Mouse (Mus musculus) gastrocnemius, adult 2 months (tissue): ENCODE measurements around the gene Med26. TPM values are rescaled to one million over a fixed set of nuclear protein-coding genes. Genes with fewer than 3 reads are reported as not detected.

Experiments used
- DNase-seq: peaks from one replicate; pipeline ENCODE4 v3.0.0; 2022
- H3K27ac ChIP-seq: fragments of 200-600 bp; 2 replicates; pipeline ENCODE4 v1.8.1; 2022; ENCODE audit warnings: mild to moderate bottlenecking
- H3K4me3 ChIP-seq: fragments of 200-600 bp; 2 replicates; pipeline ENCODE4 v1.8.1; 2022; ENCODE audit warnings: mild to moderate bottlenecking, moderate library complexity
- CTCF ChIP-seq: fragments of 200-600 bp; IDR thresholded peaks from 2 replicates; pipeline ENCODE4 v1.8.1; 2022; ENCODE audit warnings: antibody characterized with exemption, mild to moderate bottlenecking, moderate library complexity
- intact Hi-C: fragments of 180-260 bp; cut with DNase I; formaldehyde crosslinking; loops from one replicate; pipeline ENCODE4 v1.15.1; 2025
- long read RNA-seq, 2 experiments: library from polyadenylated mRNA; stranded (forward); transcript quantifications; one replicate each; pipeline ENCODE4 v2.0.0; 2021
- total RNA-seq, 2 experiments: library from RNA; stranded (reverse); gene quantifications; 2 replicates each; pipeline ENCODE4 v1.2.3; 2021

Med26 gene
- total RNA-seq: 10 to 100 TPM in 1 of 2 experiments, 1 to 10 TPM in 1; 7.0 to 17.2 TPM
- long read RNA-seq, experiment 1, transcript Med26-201 (3 exons, 2,997 nt): major isoform, 5 of 27 reads
- long read RNA-seq, experiment 1, partial matches to known transcripts: 1 of 27 reads
- long read RNA-seq, experiment 1, other reads (novel, unspliced or antisense): 21 of 27 reads
- long read RNA-seq, experiment 2, partial matches to known transcripts: 0 of 10 reads
- long read RNA-seq, experiment 2, other reads (novel, unspliced or antisense): 7 of 10 reads

DNA sequence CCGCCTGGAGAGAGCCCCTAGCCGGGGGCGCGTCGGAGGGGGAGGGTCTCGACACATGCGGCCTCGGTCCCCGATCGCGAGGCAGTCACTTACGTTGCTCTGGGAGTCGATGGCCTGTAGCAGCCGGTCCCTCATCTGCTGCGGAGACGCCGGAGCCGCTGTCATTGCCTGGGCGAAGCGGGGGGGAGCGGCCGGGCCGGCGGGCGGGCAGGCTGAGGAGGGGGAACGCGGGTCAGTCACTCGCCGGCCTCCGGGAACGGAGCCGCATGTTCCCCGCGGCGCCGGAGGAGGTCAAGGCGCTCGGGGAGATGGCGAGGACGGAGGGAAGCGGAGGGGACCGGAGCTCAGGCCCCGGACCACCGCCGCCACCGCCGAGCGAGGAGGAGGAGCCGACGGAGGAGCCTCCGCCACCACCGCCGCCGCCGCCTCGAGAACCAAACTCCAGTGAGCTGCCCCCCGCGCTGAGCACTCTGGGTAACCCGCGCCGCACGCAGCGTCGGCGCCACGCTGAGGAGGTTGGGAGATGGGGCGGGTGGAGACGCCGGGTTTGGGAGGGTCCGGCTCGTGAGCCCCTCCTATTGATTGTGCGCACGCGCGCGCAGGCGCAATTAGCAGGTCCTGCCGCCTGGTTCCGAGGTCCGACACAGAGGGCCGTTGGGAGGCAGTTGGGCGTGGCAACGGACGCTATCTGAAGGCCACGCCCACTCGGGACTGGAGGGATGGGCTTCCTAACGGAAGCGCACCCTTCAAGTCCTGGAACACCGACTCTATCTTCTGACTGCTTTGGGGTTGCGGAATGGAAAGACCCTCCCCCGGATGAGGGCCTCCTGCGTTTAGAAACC, at the start of gene Med26:
Med26 (minus strand) TSS at position 469 of the 842 bp plus-strand sequence.
- TF ChIP-seq CTCF: no peak
- Histone ChIP-seq H3K4me3 (peak within 1 kb of the TSS; percentile 91), H3K27ac (peak within 1 kb of the TSS; percentile 92)
- peak; percentile 99 for DNase-seq
- intact Hi-C loops: loop anchor here (2.0 to 5.0 kb wide), 3 partner anchors 21 to 126 kb away; partner anchors contain the start of genes Eps15l1 and Slc35e1

DNA sequence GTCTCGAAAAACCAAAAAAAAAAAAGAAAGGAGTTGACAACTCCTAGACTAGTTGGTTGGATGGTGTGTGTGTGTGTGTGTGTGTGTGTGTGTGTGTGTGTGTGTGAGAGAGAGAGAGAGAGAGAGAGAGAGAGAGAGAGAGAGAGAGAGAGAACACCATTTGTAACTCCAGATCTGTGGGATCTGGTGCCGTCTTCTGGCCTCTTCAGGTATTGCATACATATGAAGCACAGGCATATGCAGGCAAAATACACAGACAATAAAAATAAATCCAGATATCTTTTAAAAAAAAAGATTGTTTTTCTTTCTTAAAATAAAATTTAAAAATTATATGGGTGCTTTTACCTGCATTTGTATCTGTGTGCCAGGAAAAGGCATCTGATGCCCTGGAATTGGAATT, 42.1 kb upstream of the Med26 start:
- peak; percentile 67 for TF ChIP-seq CTCF

DNA sequence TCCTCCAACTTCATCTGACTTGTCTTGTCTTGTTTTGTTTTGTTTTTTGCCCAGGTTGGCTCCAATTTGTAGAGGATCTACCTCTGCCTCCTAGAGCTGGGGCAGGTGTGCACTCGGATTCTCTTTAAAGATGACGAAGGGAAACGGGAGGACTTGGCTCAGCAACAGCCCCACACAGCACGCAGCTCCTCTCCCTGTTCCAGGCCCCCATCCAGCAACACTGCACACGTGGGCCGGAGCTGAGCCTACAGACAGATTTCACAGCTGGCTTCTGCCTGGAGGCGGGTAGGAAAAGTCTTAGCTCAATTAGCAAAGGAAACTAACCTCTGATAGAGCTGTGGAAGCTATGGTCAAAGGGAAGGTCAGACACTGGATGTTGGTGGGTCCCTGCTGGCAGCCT, 41.2 kb upstream of the Med26 start:
- no peak for TF ChIP-seq CTCF
- peak overlapping the region; percentile 50 for H3K4me3 ChIP-seq
- intact Hi-C loops: no loop called here
- peak; percentile 88 for DNase-seq
- H3K27ac ChIP-seq: peak overlapping the region; percentile 99

More for the DNA sequence above, 42.1 kb upstream of the Med26 start:
- Histone ChIP-seq H3K4me3 (peak overlapping the region; percentile 50; the same call in 1 of the 2 replicates), H3K27ac (peak overlapping the region; percentile 99)
- intact Hi-C loops: no loop called here
- DNase-seq: no peak

DNA sequence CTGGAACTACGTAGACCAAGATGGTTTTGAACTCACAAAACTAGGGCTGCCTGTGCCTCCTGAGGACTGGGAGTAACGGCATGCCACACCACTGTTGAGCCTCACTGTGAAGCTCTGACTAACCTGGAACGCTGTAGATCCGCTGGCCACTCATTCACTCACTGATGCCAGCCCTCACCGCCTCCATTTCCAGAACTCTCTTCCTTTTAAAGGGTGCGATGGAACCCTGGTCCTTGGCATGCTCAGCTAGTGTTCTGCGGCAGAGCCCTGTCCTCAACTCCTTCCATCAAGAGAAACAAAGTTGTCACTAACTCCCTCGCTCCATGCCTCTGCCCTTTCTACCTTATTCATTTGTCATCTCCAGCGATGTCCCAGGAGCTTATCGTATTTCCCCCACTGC, 40.8 kb upstream of the Med26 start:
- no peak for TF ChIP-seq CTCF
- Histone ChIP-seq H3K27ac (peak overlapping the region; percentile 99), H3K4me3 (peak overlapping the region; percentile 50)
- intact Hi-C loops: no loop called here
- DNase-seq: peak; percentile 56

DNA sequence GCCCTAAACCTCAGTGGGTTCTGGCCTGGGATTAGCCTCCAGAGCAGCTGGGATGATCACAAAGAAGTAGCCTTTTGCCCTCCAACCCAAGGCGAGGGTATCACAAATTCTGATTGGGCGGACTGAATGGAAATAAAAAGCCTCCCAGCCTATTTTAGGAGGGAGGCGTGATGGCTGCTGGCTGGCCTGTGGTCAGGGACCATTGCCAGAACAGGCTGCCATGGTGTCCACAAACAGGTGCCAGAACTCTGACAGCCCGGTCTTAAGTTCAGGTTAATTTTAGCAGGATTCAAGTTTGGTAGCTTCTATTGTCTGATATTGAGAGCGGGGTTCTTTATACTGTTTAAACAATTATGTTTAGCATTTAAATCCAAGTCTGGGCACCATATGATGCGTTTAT, 39.7 kb upstream of the Med26 start:
- intact Hi-C loops: no loop called here
- peak overlapping the region; percentile 50 for H3K4me3 ChIP-seq
- DNase-seq: peak; percentile 90
- H3K27ac ChIP-seq: peak overlapping the region; percentile 99
- no peak for TF ChIP-seq CTCF

DNA sequence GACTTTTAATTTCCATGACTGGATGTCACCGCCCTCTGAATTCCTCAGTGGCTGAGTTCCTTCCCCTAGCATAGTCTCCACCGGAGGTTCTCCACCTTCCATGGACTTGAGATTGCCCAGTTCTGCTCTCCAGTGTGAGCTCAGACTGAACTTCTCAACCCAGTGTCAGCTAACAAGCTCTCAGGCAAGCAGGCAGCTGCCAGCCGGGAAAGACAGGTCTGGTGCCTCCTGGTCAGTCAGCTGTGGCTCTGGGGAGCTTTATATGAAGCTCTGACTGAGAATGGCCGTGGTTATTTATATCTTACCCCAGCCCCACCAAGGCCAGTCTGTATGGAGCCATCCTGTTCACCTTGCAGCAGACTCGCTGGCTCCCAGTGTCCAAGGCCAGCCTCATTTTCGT, 36.3 kb upstream of the Med26 start:
- TF ChIP-seq CTCF: no peak
- Histone ChIP-seq H3K27ac (peak overlapping the region; percentile 99), H3K4me3 (peak overlapping the region; percentile 12)
- DNase-seq: peak; percentile 72
- intact Hi-C loops: no loop called here

DNA sequence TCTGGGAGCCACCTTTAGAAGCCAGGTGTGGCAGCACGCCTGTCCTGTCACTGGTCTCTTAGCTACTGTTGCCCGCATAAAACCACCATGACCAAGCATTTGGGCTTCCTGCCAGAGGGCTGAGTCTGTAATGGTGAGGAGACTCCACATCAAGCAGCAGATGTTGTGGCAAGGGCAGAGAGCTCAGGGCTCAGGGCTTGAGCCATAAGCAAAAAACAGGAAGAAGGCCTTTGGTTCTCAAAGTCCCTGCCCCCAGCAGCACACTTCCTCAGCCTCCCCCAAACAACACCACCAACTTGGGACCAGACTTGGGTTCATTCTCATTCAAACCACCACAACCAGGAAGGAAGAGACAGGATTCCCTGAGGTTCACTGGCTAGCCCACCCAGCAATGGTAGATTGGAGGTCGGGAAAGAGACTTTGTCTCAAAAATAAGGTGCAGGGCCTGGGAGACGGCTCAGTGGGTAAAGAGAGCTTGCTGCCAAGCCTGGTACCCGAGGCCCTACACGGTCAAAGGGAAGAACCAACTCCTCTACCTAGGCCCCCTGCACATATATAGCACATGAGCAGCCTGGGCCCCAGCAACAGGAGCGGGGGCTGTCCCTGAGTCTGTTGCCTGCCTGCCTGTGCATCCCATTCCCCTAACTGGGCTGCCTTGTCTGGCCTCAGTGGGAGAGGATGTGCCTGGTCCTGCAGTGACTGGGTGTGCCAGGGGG, 35.1 kb upstream of the Med26 start:
- peak; percentile 89 for DNase-seq
- TF ChIP-seq CTCF: no peak
- Histone ChIP-seq H3K4me3 (peak overlapping the region; percentile 43), H3K27ac (peak overlapping the region; percentile 99)
- intact Hi-C loops: no loop called here

DNA sequence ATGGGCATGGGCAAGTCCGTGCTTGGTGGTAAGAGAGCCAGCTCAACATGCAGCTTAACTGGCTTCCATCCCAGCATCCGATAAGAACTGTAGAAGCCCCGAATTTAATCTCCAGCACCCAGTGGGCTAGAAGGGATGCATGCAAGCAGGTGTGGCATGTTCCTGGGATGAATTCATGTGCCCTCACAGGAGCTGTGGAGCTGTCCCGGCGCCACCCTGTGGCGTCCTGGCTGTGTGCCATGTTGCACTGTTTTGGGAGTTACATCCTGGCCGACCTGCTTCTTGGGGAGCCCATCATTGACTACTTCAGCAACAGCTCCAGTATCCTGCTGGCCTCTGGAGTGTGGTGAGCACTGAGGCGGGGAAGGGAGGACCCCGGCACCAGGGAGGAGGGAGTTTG, 31.3 kb upstream of the Med26 start:
- Histone ChIP-seq H3K27ac (peak overlapping the region; percentile 99), H3K4me3 (peak overlapping the region; percentile 55)
- TF ChIP-seq CTCF: no peak
- intact Hi-C loops: no loop called here
- DNase-seq: peak; percentile 56

DNA sequence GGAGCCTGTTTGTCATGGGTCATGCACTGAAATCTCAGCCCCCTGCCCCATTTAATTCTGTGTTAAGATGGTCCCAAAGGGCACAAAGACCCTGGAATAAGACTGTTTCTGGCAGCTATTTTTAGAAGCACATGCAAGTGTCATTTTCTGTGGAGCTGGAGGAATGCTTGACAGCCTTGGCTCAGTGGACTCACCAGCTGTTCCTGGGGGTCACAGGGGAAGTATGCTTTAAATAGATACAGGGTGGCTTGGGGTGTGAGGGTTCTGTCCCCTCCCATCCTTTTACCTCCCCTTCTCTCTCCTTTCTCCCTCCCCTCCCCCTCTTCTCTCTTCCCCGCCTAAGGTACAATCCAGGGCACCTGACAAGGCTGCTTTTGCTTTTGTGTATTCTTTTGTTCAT, 29.9 kb upstream of the Med26 start:
- peak; percentile 70 for DNase-seq
- Histone ChIP-seq H3K27ac (peak overlapping the region; percentile 99), H3K4me3 (peak overlapping the region; percentile 55)
- intact Hi-C loops: no loop called here
- TF ChIP-seq CTCF: no peak

DNA sequence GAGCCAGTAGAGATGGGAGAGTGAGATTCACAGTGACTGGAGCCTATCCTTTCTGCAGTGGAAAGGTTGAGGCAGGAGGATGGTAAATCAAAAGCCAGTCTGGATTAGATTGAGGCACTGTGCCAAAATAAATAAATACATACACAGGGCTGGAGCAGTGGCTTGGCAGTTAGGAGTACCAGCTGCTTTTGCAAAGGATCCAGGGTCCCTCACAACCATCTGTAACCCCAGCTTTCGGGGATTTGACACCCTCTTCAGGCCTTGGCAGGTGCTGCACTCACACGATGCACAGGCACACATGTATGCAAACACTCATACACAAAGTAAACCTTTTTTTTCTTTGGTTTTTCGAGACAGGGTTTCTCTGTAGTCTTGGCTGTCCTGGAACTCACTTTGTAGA, 29.2 kb upstream of the Med26 start:
- intact Hi-C loops: no loop called here
- peak; percentile 59 for DNase-seq
- Histone ChIP-seq H3K4me3 (no peak overlapping the region; the same call in none of the 2 replicates), H3K27ac (peak overlapping the region; percentile 99)
- TF ChIP-seq CTCF: peak; percentile 26; the same call in 1 of the 2 replicates

DNA sequence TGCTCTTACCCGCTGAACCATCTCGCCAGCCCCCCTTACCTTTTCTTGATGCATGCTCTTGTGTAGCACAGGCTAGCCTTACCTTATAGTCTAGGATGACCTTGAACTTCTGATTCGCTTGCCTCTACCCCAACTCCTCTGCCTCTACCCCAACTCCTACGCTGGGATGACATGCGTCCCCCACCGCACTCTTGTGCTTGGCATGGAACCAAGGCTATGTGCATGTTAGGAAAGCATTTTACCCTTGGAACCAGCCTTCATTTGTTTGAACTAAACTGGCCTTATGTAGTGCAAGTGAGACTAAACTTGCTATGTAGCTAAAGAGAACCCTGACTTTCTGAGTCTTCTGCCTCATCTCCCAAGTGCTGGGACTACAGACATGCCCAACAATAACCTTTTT, 27.8 kb upstream of the Med26 start:
- Histone ChIP-seq H3K27ac (peak overlapping the region; percentile 99), H3K4me3 (peak overlapping the region; percentile 90)
- intact Hi-C loops: no loop called here
- DNase-seq: no peak
- no peak for TF ChIP-seq CTCF

DNA sequence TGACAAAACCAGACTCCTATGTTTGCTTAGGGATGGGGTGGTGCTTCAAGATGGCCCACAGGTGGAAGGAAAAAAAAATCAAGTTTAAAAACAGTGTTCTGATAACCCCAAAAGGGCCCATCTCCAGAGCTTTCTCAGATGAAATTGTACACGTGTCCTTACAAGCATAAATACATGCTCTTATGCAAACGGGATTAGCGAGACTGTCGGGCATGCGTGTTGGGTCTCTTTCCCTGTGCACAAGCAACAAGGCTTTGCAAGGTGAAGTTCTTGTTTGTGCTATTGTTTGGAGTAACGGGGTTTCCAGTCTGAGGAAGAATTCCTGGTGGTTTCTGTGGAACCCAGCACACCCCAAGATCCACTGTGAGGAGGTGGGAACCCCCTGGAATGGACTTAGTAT, 25.4 kb upstream of the Med26 start:
- Histone ChIP-seq H3K27ac (peak overlapping the region; percentile 99), H3K4me3 (peak overlapping the region; percentile 90)
- no peak for TF ChIP-seq CTCF
- peak; percentile 76 for DNase-seq
- intact Hi-C loops: no loop called here
